Comparison of ENCODE assay signal across 22 mouse cellular contexts in the genomic region with DNA sequence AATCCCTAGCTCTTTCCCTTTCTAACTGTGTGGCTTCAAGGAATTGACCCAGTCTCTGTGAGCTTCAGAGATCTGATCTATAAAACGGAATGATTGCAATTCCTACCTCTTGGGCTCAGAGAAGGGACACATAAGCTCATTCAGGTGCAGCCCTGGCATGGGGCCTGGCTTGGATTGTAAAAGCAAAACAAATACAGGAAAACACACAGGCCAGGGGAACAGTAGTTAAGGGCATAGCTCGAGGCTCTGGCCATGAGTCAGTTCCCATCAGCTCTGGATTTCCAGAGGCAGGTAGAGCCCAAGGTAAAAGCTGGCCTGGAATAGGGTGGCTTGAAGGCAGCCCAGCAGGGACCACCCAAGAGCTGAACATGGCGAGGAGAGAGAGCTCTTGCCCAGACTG. TPM values are rescaled to one million over a fixed set of nuclear protein-coding genes. Genes with fewer than 3 reads are reported as not detected.
A peak's percentile ranks its signal among the peaks of the same experiment; 100 is the strongest.
DNase-seq lines count a peak whose midpoint lies in the region; ATAC-seq and TF ChIP-seq lines count a peak whose summit lies in the region.
"Had no signal": no experiment of that assay in that cellular context is flagged by ENCODE, and none has a peak within 500 bp of the region (broad histone marks: within the 10 kb centered on the region; RNA-seq: fewer than 3 reads in every experiment).

No protein-coding gene starts in this region.

- H3K4me2 ChIP-seq in kidney, embryonic 14.5 days (replicated peaks; ENCODE audit: low read depth, low read length), result no peak overlapping the region
- H3K4me2 ChIP-seq: forebrain, embryonic 15.5 days; neural tube, embryonic 13.5 days had no signal

- H3K9me3 ChIP-seq in kidney, embryonic 14.5 days (ENCODE audit: control insufficient read depth, low read length), result no peaks in the 10 kb centered on the region
- H3K9me3 ChIP-seq: embryonic facial prominence, embryonic 10.5 days; forebrain, embryonic 15.5 days; heart, embryonic 10.5 days; neural tube, embryonic 13.5 days had no signal

- POLR2A ChIA-PET in Patski (lab: Charles Lee), result interaction anchor here (0.6 kb wide), 1 partner anchor 10 kb away, joined by 3 read pairs; no protein-coding TSS in a partner anchor

- in situ Hi-C loops in Patski (cut with MboI; ENCODE audit: low pct_unique_long_range_greater_than_20kb), result no loop called here

- CTCF ChIA-PET in Patski (lab: Charles Lee), result interaction anchor here (1.0 kb wide), 1 partner anchor 141 kb away, joined by 3 read pairs; no protein-coding TSS in a partner anchor

- peak overlapping the region; percentile 48; the same call in 1 of the 2 replicates for H3K27ac ChIP-seq in kidney, embryonic 14.5 days (ENCODE audit: low read depth, low read length)
- H3K27ac ChIP-seq: forebrain, embryonic 15.5 days; heart, embryonic 10.5 days; liver, embryonic 14.5 days; neural tube, embryonic 13.5 days had no signal

- DNase-seq in Patski (ENCODE audit: low read depth, low spot score), result no peak
- DNase-seq in large intestine, adult 2 months (ENCODE audit: low read depth, low spot score), result peak; percentile 73
- peak; percentile 41 for DNase-seq in lung, postnatal 14 days
- DNase-seq in adrenal gland, postnatal 10 days, result no peak
- DNase-seq in layer of hippocampus, adult 8-10 months (ENCODE audit: low spot score in 2 of 2), result no peak
- no peak for DNase-seq in cerebellum, adult 11-12 months
- DNase-seq: cerebellum, adult 8-10 months; heart, postnatal 10 days; layer of hippocampus, postnatal 36 days; midbrain, embryonic 14.5 days; right cerebral cortex, adult 18-20 months; thymus, postnatal 4 days had no signal

- 0 out of 2 replicates have a peak, but pooled peaks cover 3% of the 10 kb centered on the region for H3K4me1 ChIP-seq in kidney, embryonic 14.5 days (ENCODE audit: control insufficient read depth, insufficient read depth, low read length)
- H3K4me1 ChIP-seq: forebrain, embryonic 15.5 days; neural tube, embryonic 13.5 days had no signal

- ATAC-seq in Patski, result peak; percentile 27
- ATAC-seq in kidney, embryonic 14.5 days (ENCODE audit: low FRiP score, low TSS enrichment), result no peak
- ATAC-seq: forebrain, embryonic 15.5 days had no signal

- H3K27me3 ChIP-seq in Patski, result no peaks in the 10 kb centered on the region
- H3K27me3 ChIP-seq in kidney, embryonic 14.5 days (ENCODE audit: control insufficient read depth, insufficient read depth, low read length), result no peaks in the 10 kb centered on the region
- H3K27me3 ChIP-seq: forebrain, embryonic 15.5 days; neural tube, embryonic 13.5 days had no signal

- no peak overlapping the region for H3K4me3 ChIP-seq in kidney, embryonic 14.5 days (ENCODE audit: low read length)
- H3K4me3 ChIP-seq: embryonic facial prominence, embryonic 10.5 days; forebrain, embryonic 15.5 days; heart, embryonic 10.5 days; neural tube, embryonic 13.5 days had no signal

- TF ChIP-seq CTCF in Patski (IDR thresholded peaks at IDR 0.05), result no peak

- H3K36me3 ChIP-seq in kidney, embryonic 14.5 days (ENCODE audit: control insufficient read depth, insufficient read depth, low read length), result no peaks in the 10 kb centered on the region
- H3K36me3 ChIP-seq: embryonic facial prominence, embryonic 10.5 days; forebrain, embryonic 15.5 days; heart, embryonic 10.5 days; neural tube, embryonic 13.5 days had no signal

- WGBS in kidney, embryonic 14.5 days, result 35% methylated on average over 3 of the region's 3 CpGs
- 11% methylated on average over 3 of the region's 3 CpGs for WGBS in large intestine, adult 2 months

- H3K9ac ChIP-seq in kidney, embryonic 14.5 days (ENCODE audit: low read depth, low read length), result no peak overlapping the region
- H3K9ac ChIP-seq: forebrain, embryonic 15.5 days; liver, embryonic 14.5 days; neural tube, embryonic 13.5 days had no signal

RNA-seq across cellular contexts. Expression of a gene that starts 9.2 kb away (rescaled TPM):
- polyA plus RNA-seq in Patski (2021), result 0.03 TPM
- polyA plus RNA-seq in kidney, embryonic 14.5 days (2014; fragmentation: Nextera tagmentation; extraction: Ambion mirVana), result 20.5 and 24.9 TPM in 2 replicates
- polyA plus RNA-seq in large intestine, adult 2 months (2012; rRNA removed), result not detected in 2 replicates
- under 1 TPM; 0.57 to 0.64 TPM for total RNA-seq in adrenal gland, postnatal 10 days (2021)
- not detected for total RNA-seq in layer of hippocampus, adult 8-10 months (2022)
- total RNA-seq: common myeloid progenitor, adult 5-6 weeks; gastrocnemius, postnatal 4 days; heart, postnatal 10 days; left cerebral cortex, postnatal 14 days; megakaryocyte, adult 5-6 weeks had no signal
- polyA plus RNA-seq: neural tube, embryonic 13.5 days had no signal

Comparison
In these comparisons a context has a peak if more than half of its experiments do, and no peak if none do; other contexts are left out.
1. DNase-seq: peak in large intestine, adult 2 months (single experiment) and lung, postnatal 14 days (single experiment); none in Patski (single experiment), adrenal gland, postnatal 10 days (single experiment), layer of hippocampus, adult 8-10 months (0 of 2) and cerebellum, adult 11-12 months (single experiment).
2. RNA of a gene that starts 9.2 kb away (polyA plus RNA-seq): 20.5 to 24.9 TPM in kidney, embryonic 14.5 days; 0.03 TPM in Patski (single experiment) and not detected in large intestine, adult 2 months; every median in the first group is over 10 times any median in the second.